Mouse (Mus musculus): ENCODE measurements at regions not wholly inside any gene's neighbourhood (a gene's known extent, or its start where the extent isn't known, plus 50 kb on each side); places are given as distances from the start of the nearest gene placed in this dataset.

- ATAC-seq (no peak), DNase-seq (no peak)
- H3K36me3 ChIP-seq (ENCODE audit: insufficient read depth): no peaks in the 10 kb centered on the region
- WGBS: 92% methylated on average over 7 of the region's 7 CpGs
- H3K4me2 ChIP-seq (ENCODE audit: low read depth): no peak overlapping the region
- no peaks in the 10 kb centered on the region for H3K4me1 ChIP-seq (ENCODE audit: insufficient read depth)
- 0 out of 2 replicates have a peak, but pooled peaks cover 3% of the 10 kb centered on the region for H3K9me3 ChIP-seq (ENCODE audit: low read length)
- TF ChIP-seq CTCF (IDR thresholded peaks at IDR 0.05; ENCODE audit: low read depth): peak; percentile 13; the same call in 1 of the 2 replicates
- no peak overlapping the region for H3K27ac ChIP-seq (ENCODE audit: low read depth, low read length)
- no peaks in the 10 kb centered on the region for H3K27me3 ChIP-seq (ENCODE audit: insufficient read depth, low read length)
- H3K9ac ChIP-seq: no peak overlapping the region
- no peak overlapping the region for H3K4me3 ChIP-seq (ENCODE audit: low read depth, low read length)
Observed at GRCm38 (mm10) chr12:109993410-109993809, 285.5 kb upstream of the Dio3 start.

GRCm38 (mm10) chr12:110002717-110003116 lies 276.2 kb upstream of the Dio3 start:
- H3K4me2 ChIP-seq (ENCODE audit: low read depth): no peak overlapping the region
- no peak overlapping the region for H3K4me3 ChIP-seq (ENCODE audit: low read depth, low read length)
- H3K9me3 ChIP-seq (ENCODE audit: low read length): no peaks in the 10 kb centered on the region
- no peak overlapping the region for H3K9ac ChIP-seq
- H3K4me1 ChIP-seq (ENCODE audit: insufficient read depth): no peaks in the 10 kb centered on the region
- WGBS: 87% methylated on average over 2 of the region's 2 CpGs
- no peak overlapping the region for H3K27ac ChIP-seq (ENCODE audit: low read depth, low read length)
- no peak for TF ChIP-seq CTCF (IDR thresholded peaks at IDR 0.05; ENCODE audit: low read depth)
- no peaks in the 10 kb centered on the region for H3K27me3 ChIP-seq (ENCODE audit: insufficient read depth, low read length)
- no peaks in the 10 kb centered on the region for H3K36me3 ChIP-seq (ENCODE audit: insufficient read depth)
- no peak for ATAC-seq
- no peak for DNase-seq

- Histone ChIP-seq H3K27ac (ENCODE audit: low read depth, low read length) (no peak overlapping the region), H3K9ac (no peak overlapping the region), H3K4me2 (ENCODE audit: low read depth) (no peak overlapping the region), H3K4me1 (ENCODE audit: insufficient read depth) (no peaks in the 10 kb centered on the region), H3K9me3 (ENCODE audit: low read length) (no peaks in the 10 kb centered on the region), H3K36me3 (ENCODE audit: insufficient read depth) (no peaks in the 10 kb centered on the region), H3K4me3 (ENCODE audit: low read depth, low read length) (no peak overlapping the region), H3K27me3 (ENCODE audit: insufficient read depth, low read length) (no peaks in the 10 kb centered on the region)
- DNase-seq (no peak), ATAC-seq (no peak)
- TF ChIP-seq CTCF (IDR thresholded peaks at IDR 0.05; ENCODE audit: low read depth): 0 out of 2 replicates have a peak, but pooled peaks have one; percentile 9
- WGBS: 60% methylated on average over 4 of the region's 4 CpGs
Observed at GRCm38 (mm10) chr12:110009136-110009535, 269.7 kb upstream of the Dio3 start.

GRCm38 (mm10) chr12:110020541-110021470 lies 258.1 kb upstream of the Dio3 start:
- Histone ChIP-seq H3K4me1 (ENCODE audit: insufficient read depth) (no peaks in the 10 kb centered on the region), H3K27me3 (ENCODE audit: insufficient read depth, low read length) (no peaks in the 10 kb centered on the region), H3K9ac (no peak overlapping the region), H3K27ac (ENCODE audit: low read depth, low read length) (no peak overlapping the region), H3K9me3 (ENCODE audit: low read length) (no peaks in the 10 kb centered on the region), H3K4me2 (ENCODE audit: low read depth) (no peak overlapping the region), H3K4me3 (ENCODE audit: low read depth, low read length) (no peak overlapping the region), H3K36me3 (ENCODE audit: insufficient read depth) (no peaks in the 10 kb centered on the region)
- 66% methylated on average over 19 of the region's 19 CpGs for WGBS
- ATAC-seq (no peak), DNase-seq (no peak)
- TF ChIP-seq CTCF (IDR thresholded peaks at IDR 0.05; ENCODE audit: low read depth): no peak

GRCm38 (mm10) chr12:110021690-110022089 lies 257.2 kb upstream of the Dio3 start:
- no peak for TF ChIP-seq CTCF (IDR thresholded peaks at IDR 0.05; ENCODE audit: low read depth)
- no peaks in the 10 kb centered on the region for H3K27me3 ChIP-seq (ENCODE audit: insufficient read depth, low read length)
- ATAC-seq: no peak

GRCm38 (mm10) chr12:110022631-110023030 lies 256.2 kb upstream of the Dio3 start:
- Histone ChIP-seq H3K4me3 (ENCODE audit: low read depth, low read length) (no peak overlapping the region), H3K9ac (no peak overlapping the region), H3K4me1 (ENCODE audit: insufficient read depth) (no peaks in the 10 kb centered on the region), H3K27me3 (ENCODE audit: insufficient read depth, low read length) (no peaks in the 10 kb centered on the region), H3K4me2 (ENCODE audit: low read depth) (no peak overlapping the region), H3K27ac (ENCODE audit: low read depth, low read length) (no peak overlapping the region), H3K36me3 (ENCODE audit: insufficient read depth) (no peaks in the 10 kb centered on the region), H3K9me3 (ENCODE audit: low read length) (no peaks in the 10 kb centered on the region)
- no peak for TF ChIP-seq CTCF (IDR thresholded peaks at IDR 0.05; ENCODE audit: low read depth)
- WGBS: 76% methylated on average over 6 of the region's 6 CpGs
- no peak for DNase-seq
- ATAC-seq: no peak

More at GRCm38 (mm10) chr12:110021690-110022089, 257.2 kb upstream of the Dio3 start:
- no peaks in the 10 kb centered on the region for H3K4me1 ChIP-seq (ENCODE audit: insufficient read depth)
- H3K4me3 ChIP-seq (ENCODE audit: low read depth, low read length): no peak overlapping the region
- H3K9me3 ChIP-seq (ENCODE audit: low read length): no peaks in the 10 kb centered on the region
- DNase-seq: no peak
- 94% methylated on average over 12 of the region's 12 CpGs for WGBS
- no peak overlapping the region for H3K9ac ChIP-seq
- H3K27ac ChIP-seq (ENCODE audit: low read depth, low read length): no peak overlapping the region
- no peak overlapping the region for H3K4me2 ChIP-seq (ENCODE audit: low read depth)
- H3K36me3 ChIP-seq (ENCODE audit: insufficient read depth): no peaks in the 10 kb centered on the region
